Mouse (Mus musculus) kidney, embryonic 15.5 days (tissue): ENCODE data around the gene Specc1. TPM values are rescaled to one million over a fixed set of nuclear protein-coding genes. Genes with fewer than 3 reads are reported as not detected.

ENCODE experiments used
- ATAC-seq: fragments of 200-750 bp; cut with Nextera tagmentation; replicated peaks from 2 replicates; pipeline ENCODE4 v1.8.0; 2017; ENCODE audit warnings: moderate TSS enrichment; ENCODE audit not compliant: low FRiP score
- H3K27ac ChIP-seq: fragments of 300-500 bp; sonication (generic); 2 replicates; pipeline ENCODE4 v1.5.1; 2015; ENCODE audit warnings: mild to moderate bottlenecking, inconsistent platforms
- H3K27me3 ChIP-seq: fragments of 300-500 bp; sonication (generic); 2 replicates; pipeline ENCODE4 v1.6.1; 2015; ENCODE audit warnings: inconsistent platforms
- H3K36me3 ChIP-seq: fragments of 300-500 bp; sonication (generic); 2 replicates; pipeline ENCODE4 v1.6.1; 2015; ENCODE audit warnings: inconsistent platforms
- H3K4me1 ChIP-seq: fragments of 300-500 bp; sonication (generic); 2 replicates; pipeline ENCODE4 v1.6.1; 2015; ENCODE audit warnings: inconsistent platforms
- H3K4me2 ChIP-seq: fragments of 300-500 bp; sonication (generic); 2 replicates; pipeline ENCODE4 v1.6.1; 2015; ENCODE audit warnings: moderate library complexity, mild to moderate bottlenecking, inconsistent platforms
- H3K4me3 ChIP-seq: fragments of 300-500 bp; sonication (generic); replicated peaks from 2 replicates; pipeline ENCODE4 v1.5.1; 2015; ENCODE audit warnings: mild to moderate bottlenecking, inconsistent platforms
- H3K9ac ChIP-seq: fragments of 300-500 bp; sonication (generic); 2 replicates; pipeline ENCODE4 v1.6.1; 2015; ENCODE audit warnings: mild to moderate bottlenecking, inconsistent platforms
- H3K9me3 ChIP-seq: fragments of 300-500 bp; sonication (generic); replicated peaks from 2 replicates; pipeline ENCODE4 v1.6.1; 2016; ENCODE audit warnings: inconsistent platforms
- WGBS: fragments of 180-500 bp; shearing (Covaris S2); methylation state at CpG from one replicate; pipeline ENCODE4 v1.1.7; 2015; ENCODE audit warnings: mixed read lengths; 5-methylcytosine and 5-hydroxymethylcytosine counted together
- polyA plus RNA-seq: library from polyadenylated mRNA; unstranded; fragments of >200 nt; fragmentation: Nextera tagmentation; extraction: Ambion mirVana; gene quantifications from 2 replicates; pipeline ENCODE4 v1.2.1, GENCODE M21; 2015

Specc1 gene
- polyA plus RNA-seq, 1 experiment from 2014 or later: 9.9 TPM

DNA sequence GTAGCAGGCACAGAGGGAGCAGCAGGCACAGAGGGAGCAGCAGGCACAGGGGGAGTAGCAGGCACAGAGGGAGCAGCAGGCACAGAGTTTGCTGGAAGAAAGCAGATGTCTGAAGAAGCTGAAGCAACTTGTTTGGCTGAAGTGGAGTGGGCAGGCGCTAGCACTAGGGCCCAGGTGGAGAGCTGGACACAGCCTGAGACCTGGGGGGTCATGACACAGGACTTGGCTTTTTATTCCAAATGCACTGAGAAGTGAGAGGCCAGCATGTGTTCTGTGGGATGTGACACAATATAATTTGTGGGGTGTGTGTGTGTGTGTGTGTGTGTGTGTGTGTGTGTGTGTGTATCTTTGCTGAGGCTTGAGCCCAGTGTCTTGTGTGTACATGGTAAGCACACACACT is 64.3 kb downstream of the Specc1 start:
- H3K4me3 ChIP-seq: no peak overlapping the region
- no peak for ATAC-seq
- no peak overlapping the region for H3K4me2 ChIP-seq
- 67% methylated on average over 1 of the region's 1 CpGs for WGBS
- no peak overlapping the region for H3K9ac ChIP-seq
- no peaks in the 10 kb centered on the region for H3K36me3 ChIP-seq
- no peaks in the 10 kb centered on the region for H3K27me3 ChIP-seq
- H3K9me3 ChIP-seq: no peaks in the 10 kb centered on the region
- peaks cover 19% of the 10 kb centered on the region; the same call in 1 of the 2 replicates for H3K4me1 ChIP-seq
- no peak overlapping the region for H3K27ac ChIP-seq

DNA sequence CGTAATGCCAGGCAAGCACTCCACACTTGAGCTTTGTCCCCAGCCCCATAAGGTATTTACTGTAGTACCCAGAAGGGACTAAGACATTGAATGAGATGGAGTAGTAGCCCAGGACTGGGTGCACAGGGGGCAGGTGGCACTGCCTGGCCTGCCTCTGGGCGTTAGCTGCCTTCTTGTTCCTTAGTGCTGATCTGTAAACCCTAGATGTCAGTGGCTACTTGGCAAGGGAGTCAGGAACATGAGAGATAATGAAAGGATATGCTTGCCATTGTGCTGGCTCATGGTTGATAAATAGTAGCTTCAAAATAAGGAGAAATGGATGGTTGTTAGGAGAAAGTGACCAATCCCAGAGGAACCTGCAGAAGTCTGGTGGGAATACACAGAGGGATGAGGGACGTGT is 65.5 kb downstream of the Specc1 start:
- Histone ChIP-seq H3K9me3 (no peaks in the 10 kb centered on the region), H3K4me2 (no peak overlapping the region), H3K9ac (no peak overlapping the region), H3K4me1 (peaks cover 22% of the 10 kb centered on the region; the same call in 1 of the 2 replicates), H3K27me3 (no peaks in the 10 kb centered on the region), H3K4me3 (no peak overlapping the region), H3K27ac (no peak overlapping the region), H3K36me3 (no peaks in the 10 kb centered on the region)
- 87% methylated on average over 3 of the region's 3 CpGs for WGBS
- no peak for ATAC-seq

DNA sequence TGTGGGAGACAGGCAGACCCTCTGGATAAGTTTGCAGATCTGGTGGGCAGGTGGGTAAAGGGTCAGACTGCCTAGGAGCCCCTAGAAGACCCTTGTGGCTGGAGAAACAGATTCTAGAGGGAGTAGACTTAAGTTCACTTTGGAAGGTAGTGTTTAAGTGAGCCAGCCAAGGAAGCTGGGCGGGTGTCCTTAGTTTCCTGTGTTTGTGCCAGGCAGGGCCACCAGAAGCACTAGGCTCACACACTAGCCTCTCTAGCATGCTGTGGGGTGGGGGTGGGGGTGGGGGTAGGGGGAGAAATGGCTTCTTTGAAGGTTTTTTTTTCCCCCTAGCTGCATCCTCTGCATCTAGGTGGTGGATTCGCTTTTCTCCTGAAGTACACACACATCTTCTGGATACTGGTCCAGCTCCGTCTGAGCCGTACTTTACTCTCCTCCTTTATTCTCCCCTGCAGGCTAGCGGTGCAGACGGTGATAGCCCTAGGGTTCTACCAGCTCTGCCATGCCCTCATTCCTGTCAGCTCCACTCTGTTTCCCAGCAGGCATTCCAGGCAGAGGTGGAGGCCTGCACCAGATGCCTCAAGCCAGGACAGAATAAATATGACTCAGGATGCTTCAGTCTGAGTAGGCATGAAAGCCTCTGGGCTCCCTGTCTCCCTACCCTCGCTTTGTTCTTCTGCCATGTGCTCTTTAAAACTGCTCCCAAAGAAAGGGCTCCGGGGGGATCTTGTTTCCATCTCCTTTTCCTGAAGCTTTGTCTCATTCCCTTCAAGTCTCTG is 66.3 kb downstream of the Specc1 start:
- no peaks in the 10 kb centered on the region for H3K27me3 ChIP-seq
- no peak overlapping the region for H3K4me3 ChIP-seq
- H3K4me2 ChIP-seq: no peak overlapping the region
- no peaks in the 10 kb centered on the region for H3K9me3 ChIP-seq
- peak overlapping the region; percentile 82 for H3K27ac ChIP-seq
- H3K9ac ChIP-seq: no peak overlapping the region
- no peaks in the 10 kb centered on the region for H3K36me3 ChIP-seq
- 78% methylated on average over 8 of the region's 8 CpGs for WGBS
- ATAC-seq: no peak
- H3K4me1 ChIP-seq: peaks cover 27% of the 10 kb centered on the region; the same call in 1 of the 2 replicates

DNA sequence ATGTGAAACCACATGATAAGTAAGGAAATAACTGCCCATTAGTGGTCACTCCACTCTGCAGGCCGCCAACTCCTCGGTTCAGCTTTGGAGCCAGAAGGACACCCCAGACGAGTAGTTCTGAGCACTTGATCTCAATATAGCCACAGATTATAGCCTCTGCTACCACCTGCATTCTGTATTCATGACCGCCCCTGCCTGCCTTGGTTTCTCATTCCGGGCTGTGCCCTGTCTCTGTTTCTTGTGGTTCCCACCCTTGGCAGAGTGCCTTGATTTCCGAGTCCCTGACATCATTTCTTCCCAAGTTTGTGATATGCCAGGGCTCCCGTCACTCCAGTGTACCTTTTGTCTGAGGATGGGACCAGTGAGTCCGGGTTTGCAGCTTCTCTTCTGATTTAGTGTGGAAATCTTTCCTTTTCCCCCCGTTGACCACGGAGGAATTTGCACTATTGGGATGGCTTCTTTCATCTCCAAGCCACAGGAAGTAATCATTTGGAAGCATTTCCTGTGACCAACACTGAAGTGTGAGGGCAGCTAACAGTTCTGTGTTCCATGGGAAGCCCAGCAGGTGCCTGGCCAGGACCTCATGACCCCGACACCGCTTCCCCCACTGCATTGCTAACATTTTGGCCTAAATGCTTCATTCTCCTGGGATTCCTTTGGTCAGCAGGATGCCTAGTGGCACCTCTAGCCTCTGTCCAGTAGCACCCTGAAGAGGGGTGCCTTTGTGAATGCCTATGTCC is 67.1 kb downstream of the Specc1 start:
- peak overlapping the region; percentile 20; the same call in 1 of the 2 replicates for H3K4me2 ChIP-seq
- H3K4me3 ChIP-seq: no peak overlapping the region
- H3K27ac ChIP-seq: peak overlapping the region; percentile 82
- no peaks in the 10 kb centered on the region for H3K9me3 ChIP-seq
- H3K27me3 ChIP-seq: no peaks in the 10 kb centered on the region
- ATAC-seq: no peak
- H3K36me3 ChIP-seq: no peaks in the 10 kb centered on the region
- peaks cover 28% of the 10 kb centered on the region; the same call in 1 of the 2 replicates for H3K4me1 ChIP-seq
- no peak overlapping the region for H3K9ac ChIP-seq
- WGBS: 76% methylated on average over 12 of the region's 12 CpGs

DNA sequence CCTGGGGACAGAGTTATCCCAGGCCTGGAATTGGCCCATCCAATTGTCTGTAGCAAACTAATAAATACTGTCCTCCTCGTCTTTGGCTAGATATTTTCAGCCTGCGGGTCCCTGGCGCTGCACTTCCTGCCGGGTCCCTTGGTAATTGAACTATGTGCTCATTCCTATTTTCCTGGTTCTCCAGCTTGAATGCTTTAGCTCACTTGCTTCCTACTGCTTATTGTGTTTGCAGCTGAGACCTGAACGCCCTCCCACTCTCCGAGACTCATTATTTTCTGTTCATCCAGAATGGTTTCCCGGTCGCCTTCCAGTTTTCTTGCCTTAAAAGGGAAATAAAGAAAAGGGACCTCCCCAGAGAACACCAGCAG is 67.7 kb downstream of the Specc1 start:
- peak overlapping the region; percentile 20; the same call in 1 of the 2 replicates for H3K4me2 ChIP-seq
- peaks cover 28% of the 10 kb centered on the region; the same call in 1 of the 2 replicates for H3K4me1 ChIP-seq
- ATAC-seq: no peak
- H3K9ac ChIP-seq: no peak overlapping the region
- WGBS: 54% methylated on average over 8 of the region's 8 CpGs
- no peaks in the 10 kb centered on the region for H3K27me3 ChIP-seq
- no peak overlapping the region for H3K4me3 ChIP-seq
- H3K27ac ChIP-seq: peak overlapping the region; percentile 82
- no peaks in the 10 kb centered on the region for H3K36me3 ChIP-seq
- no peaks in the 10 kb centered on the region for H3K9me3 ChIP-seq

DNA sequence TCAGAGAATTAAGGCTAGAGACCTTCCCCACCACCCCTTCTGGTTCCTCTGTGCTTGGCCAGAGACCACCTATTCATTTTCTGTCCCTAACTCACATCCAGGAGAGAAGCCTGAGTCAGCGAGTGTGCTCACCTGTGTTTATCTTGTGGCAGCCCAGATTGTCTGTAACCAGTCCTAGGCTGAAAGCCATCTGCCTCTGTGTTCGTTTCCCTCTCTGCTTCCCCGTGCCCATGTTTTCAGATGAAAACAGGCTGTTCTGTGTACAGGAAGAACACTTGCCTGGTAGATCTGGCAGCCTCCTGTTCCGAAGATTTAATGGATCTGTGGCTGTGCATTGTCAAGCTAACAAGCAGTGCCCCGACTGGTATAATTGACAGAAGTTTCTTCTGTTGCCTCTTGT is 68.4 kb downstream of the Specc1 start:
- H3K27ac ChIP-seq: peak overlapping the region; percentile 82
- H3K9ac ChIP-seq: no peak overlapping the region
- H3K9me3 ChIP-seq: no peaks in the 10 kb centered on the region
- no peak for ATAC-seq
- H3K27me3 ChIP-seq: no peaks in the 10 kb centered on the region
- peaks cover 28% of the 10 kb centered on the region; the same call in 1 of the 2 replicates for H3K4me1 ChIP-seq
- no peak overlapping the region for H3K4me3 ChIP-seq
- H3K36me3 ChIP-seq: no peaks in the 10 kb centered on the region
- no peak overlapping the region for H3K4me2 ChIP-seq
- 61% methylated on average over 5 of the region's 5 CpGs for WGBS

DNA sequence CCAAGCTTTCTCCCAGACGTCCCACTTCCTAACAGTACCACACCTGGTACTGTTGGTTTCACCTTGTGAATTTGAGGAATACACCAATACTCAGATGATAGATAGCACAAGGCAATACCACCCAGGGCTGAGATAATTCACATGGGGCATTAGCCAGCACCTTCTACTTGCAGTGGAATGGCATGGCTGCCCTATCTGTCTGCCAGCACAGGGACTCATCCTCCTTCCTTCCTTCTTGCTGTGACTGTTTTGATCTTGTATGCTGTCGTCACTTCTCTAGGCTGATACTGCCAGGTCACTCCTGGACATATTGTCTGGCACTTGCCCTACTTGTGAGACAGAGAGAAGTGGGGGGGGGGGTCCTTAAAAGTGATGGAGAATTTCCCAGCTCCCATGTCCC is 69.2 kb downstream of the Specc1 start:
- H3K9me3 ChIP-seq: no peaks in the 10 kb centered on the region
- no peak overlapping the region for H3K4me3 ChIP-seq
- WGBS: 93% methylated on average over 2 of the region's 2 CpGs
- ATAC-seq: no peak
- no peaks in the 10 kb centered on the region for H3K36me3 ChIP-seq
- no peak overlapping the region for H3K9ac ChIP-seq
- peaks cover 28% of the 10 kb centered on the region; the same call in 1 of the 2 replicates for H3K4me1 ChIP-seq
- H3K4me2 ChIP-seq: no peak overlapping the region
- no peaks in the 10 kb centered on the region for H3K27me3 ChIP-seq
- H3K27ac ChIP-seq: no peak overlapping the region

DNA sequence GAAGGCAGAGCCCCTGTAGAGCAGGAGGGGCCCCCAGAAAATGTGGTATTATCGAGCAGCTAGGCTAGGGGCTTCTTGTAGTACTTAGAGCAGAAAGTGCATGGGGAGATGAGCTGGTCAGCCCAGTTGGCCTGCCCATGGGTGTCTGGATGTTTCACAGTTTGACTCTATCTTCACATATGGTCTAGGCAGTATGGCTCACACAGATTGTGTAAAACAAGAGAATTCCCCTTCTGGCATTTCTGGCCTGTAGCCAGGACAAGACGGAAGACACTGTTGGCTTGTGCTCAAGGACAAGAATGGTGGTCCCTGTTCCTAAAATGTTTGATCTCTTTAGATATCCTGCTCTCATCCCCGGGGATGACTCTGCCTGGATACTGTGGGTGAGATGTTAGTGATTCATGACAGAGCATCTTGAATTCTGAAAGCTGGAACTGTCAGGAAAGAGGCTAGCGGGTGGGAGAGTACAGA is 69.8 kb downstream of the Specc1 start:
- H3K4me2 ChIP-seq: no peak overlapping the region
- no peaks in the 10 kb centered on the region for H3K36me3 ChIP-seq
- WGBS: 69% methylated on average over 4 of the region's 4 CpGs
- H3K9me3 ChIP-seq: no peaks in the 10 kb centered on the region
- H3K9ac ChIP-seq: no peak overlapping the region
- no peaks in the 10 kb centered on the region for H3K27me3 ChIP-seq
- peaks cover 28% of the 10 kb centered on the region; the same call in 1 of the 2 replicates for H3K4me1 ChIP-seq
- no peak for ATAC-seq
- no peak overlapping the region for H3K4me3 ChIP-seq
- H3K27ac ChIP-seq: no peak overlapping the region

DNA sequence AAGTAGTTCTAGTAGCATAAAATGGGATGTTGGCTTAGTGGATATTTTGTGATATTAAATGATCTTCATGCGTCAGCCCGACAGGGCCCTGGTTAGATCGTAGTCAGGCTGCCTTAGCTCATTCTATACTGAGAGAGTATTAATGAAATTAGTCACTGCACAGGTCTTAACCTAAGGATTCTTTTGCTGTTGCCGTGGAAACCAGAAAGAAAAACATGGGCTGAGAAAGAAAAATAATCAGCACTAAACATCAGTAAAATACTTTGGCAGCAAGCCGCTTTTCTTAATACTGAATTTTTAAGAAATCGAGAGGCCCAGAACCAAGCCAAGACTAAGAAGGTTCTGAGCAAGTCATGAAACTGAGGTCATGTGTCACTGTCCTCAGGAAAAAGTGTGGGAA is 70.7 kb downstream of the Specc1 start:
- peaks cover 28% of the 10 kb centered on the region; the same call in 1 of the 2 replicates for H3K4me1 ChIP-seq
- no peak overlapping the region for H3K4me3 ChIP-seq
- H3K9me3 ChIP-seq: no peaks in the 10 kb centered on the region
- H3K27me3 ChIP-seq: no peaks in the 10 kb centered on the region
- 61% methylated on average over 6 of the region's 6 CpGs for WGBS
- peak overlapping the region; percentile 7; the same call in 1 of the 2 replicates for H3K27ac ChIP-seq
- H3K36me3 ChIP-seq: no peaks in the 10 kb centered on the region
- no peak for ATAC-seq
- H3K4me2 ChIP-seq: no peak overlapping the region
- H3K9ac ChIP-seq: no peak overlapping the region

DNA sequence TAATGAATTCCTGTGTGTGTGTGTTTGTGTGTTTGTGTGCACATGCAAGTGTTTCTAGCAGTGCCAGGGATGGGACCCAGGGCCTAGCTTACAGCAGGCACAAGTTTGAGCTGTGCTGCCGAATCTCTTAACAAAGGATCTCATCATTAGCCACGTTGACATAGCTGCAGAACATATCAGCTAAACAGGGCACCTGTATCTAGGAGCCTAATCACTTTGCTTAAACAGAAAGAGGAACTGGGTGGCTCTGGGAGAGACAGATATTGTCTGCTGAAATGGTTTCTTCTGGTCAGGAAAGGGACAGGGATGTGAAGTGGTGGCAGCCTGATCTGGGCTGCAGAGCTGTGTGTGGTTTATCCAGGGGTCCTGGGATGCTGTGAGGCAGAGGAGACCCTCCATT is 71.1 kb downstream of the Specc1 start:
- no peaks in the 10 kb centered on the region for H3K27me3 ChIP-seq
- WGBS: 70% methylated on average over 2 of the region's 2 CpGs
- H3K36me3 ChIP-seq: no peaks in the 10 kb centered on the region
- H3K4me2 ChIP-seq: no peak overlapping the region
- no peaks in the 10 kb centered on the region for H3K9me3 ChIP-seq
- H3K9ac ChIP-seq: no peak overlapping the region
- ATAC-seq: no peak
- peaks cover 28% of the 10 kb centered on the region; the same call in 1 of the 2 replicates for H3K4me1 ChIP-seq
- H3K27ac ChIP-seq: peak overlapping the region; percentile 7; the same call in 1 of the 2 replicates
- no peak overlapping the region for H3K4me3 ChIP-seq

DNA sequence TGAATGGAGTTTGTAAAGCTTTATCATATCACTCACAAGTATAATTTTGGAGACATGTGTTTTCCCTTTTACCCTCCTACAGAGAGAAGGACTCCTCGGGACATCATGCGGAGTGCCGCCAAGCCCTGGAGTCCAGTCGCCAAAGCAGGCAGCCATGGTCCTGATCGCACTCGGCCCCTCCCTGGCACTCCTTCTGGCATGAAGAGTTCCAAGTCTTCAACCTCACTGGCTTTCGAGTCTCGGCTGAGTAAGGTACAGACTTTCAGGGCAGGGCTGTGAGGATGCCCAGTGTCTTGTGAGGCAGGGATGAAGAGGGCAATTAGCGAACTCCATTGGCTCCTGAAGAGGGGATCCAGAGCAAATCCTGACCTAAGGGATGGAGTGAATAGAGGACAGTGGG is 72.6 kb downstream of the Specc1 start:
- Histone ChIP-seq H3K27me3 (no peaks in the 10 kb centered on the region), H3K4me3 (no peak overlapping the region), H3K4me2 (no peak overlapping the region), H3K36me3 (no peaks in the 10 kb centered on the region), H3K9ac (no peak overlapping the region), H3K4me1 (peaks cover 15% of the 10 kb centered on the region; the same call in 1 of the 2 replicates), H3K9me3 (no peaks in the 10 kb centered on the region), H3K27ac (no peak overlapping the region)
- 89% methylated on average over 9 of the region's 9 CpGs for WGBS
- no peak for ATAC-seq

DNA sequence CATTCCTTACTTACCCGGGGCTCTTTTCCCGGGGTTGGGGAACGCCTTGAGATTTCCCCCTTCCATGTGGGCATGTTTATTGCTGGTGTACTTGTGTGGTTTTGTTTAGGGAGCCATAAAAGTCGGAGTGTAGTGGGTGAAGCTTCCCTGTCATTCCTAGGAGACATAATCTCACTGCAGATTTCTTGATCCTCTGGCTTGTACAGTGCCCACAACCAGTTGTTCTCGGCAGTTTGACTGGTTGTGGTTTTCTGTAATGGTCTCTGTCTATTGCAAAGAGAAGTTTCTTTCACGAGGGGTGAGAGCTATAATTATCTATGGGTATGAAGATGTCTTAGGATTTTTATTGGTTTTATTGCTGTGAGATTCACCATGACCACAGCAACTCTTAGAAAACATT is 78.0 kb downstream of the Specc1 start:
- Histone ChIP-seq H3K9ac (no peak overlapping the region), H3K36me3 (no peaks in the 10 kb centered on the region), H3K4me1 (no peaks in the 10 kb centered on the region), H3K27me3 (no peaks in the 10 kb centered on the region), H3K4me3 (no peak overlapping the region), H3K27ac (no peak overlapping the region), H3K4me2 (no peak overlapping the region), H3K9me3 (no peaks in the 10 kb centered on the region)
- WGBS: 55% methylated on average over 6 of the region's 6 CpGs
- ATAC-seq: no peak
